Mouse (Mus musculus) embryonic fibroblast, embryonic 13.5 days (primary cell): ENCODE measurements around the gene Tubal3.

Experiments used
- CTCF ChIP-seq: IDR thresholded peaks from 2 replicates; pipeline ENCODE4 v1.5.1; 2011; ENCODE audit warnings: mild to moderate bottlenecking, control low read depth, low read length, moderate library complexity, borderline replicate concordance; ENCODE audit not compliant: insufficient read depth
- POLR2A ChIP-seq: IDR thresholded peaks from 2 replicates; pipeline ENCODE4 v1.6.1; 2011; ENCODE audit warnings: low read depth, mild to moderate bottlenecking, control low read depth, low read length, moderate library complexity

DNA sequence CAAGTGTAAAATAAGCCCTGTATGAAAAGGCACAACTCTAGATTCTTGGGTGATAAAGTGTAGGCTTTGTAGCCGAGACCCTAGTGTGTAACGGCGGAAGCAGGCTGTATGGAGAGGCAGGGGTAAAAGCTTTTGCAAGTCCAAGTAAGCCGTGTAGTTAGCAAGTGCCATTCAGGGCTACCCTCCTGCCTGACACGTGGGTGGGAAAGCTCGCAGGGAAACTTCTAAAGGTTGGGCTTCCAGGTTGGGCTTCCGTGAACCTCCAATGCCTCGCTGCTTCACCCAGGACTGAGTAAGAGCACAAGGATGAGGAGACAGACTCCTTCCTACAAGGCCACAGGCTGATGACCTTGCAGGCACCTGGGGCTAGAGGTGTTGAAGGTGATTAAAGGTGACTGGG, 23.5 kb upstream of the Tubal3 start:
- TF ChIP-seq CTCF (no peak), POLR2A (no peak)
